Mouse (Mus musculus) embryonic fibroblast, embryonic 13.5 days (primary cell): ENCODE measurements around the gene Aldh9a1.

Source experiments
- CTCF ChIP-seq: IDR thresholded peaks from 2 replicates; pipeline ENCODE4 v1.5.1; 2011; ENCODE audit warnings: mild to moderate bottlenecking, control low read depth, low read length, moderate library complexity, borderline replicate concordance; ENCODE audit not compliant: insufficient read depth
- POLR2A ChIP-seq: IDR thresholded peaks from 2 replicates; pipeline ENCODE4 v1.6.1; 2011; ENCODE audit warnings: low read depth, mild to moderate bottlenecking, control low read depth, low read length, moderate library complexity

DNA sequence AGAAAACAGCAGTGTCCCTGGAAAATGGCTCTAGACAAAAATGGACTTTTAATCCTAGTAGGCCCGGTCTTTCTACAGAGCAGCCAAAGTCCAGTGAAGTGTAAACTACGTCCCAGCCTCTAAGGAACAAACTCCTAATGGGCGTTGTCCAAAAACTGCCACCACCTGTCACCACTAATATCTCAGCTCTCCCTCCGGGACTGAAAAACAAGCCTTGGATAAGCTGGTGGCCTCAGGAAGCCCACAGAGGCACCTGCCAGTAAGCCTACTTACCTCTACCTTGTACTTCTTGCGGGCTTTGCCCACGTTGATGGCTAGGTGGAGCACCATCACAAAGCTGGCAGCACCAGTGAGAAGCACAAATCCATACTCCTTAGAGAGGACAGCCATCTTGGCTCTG, 28.2 kb downstream of the Aldh9a1 start:
- TF ChIP-seq CTCF, result no peak
- TF ChIP-seq POLR2A, result no peak
